Mouse (Mus musculus) midbrain, embryonic 11.5 days (tissue): ENCODE data around the gene Tacc2. TPM values are rescaled to one million over a fixed set of nuclear protein-coding genes. Genes with fewer than 3 reads are reported as not detected.

Experiments used
- ATAC-seq: fragments of 200-750 bp; cut with Nextera tagmentation; 2 replicates; pipeline ENCODE4 v1.8.0; 2017; ENCODE audit warnings: moderate TSS enrichment, moderate library complexity; ENCODE audit not compliant: low FRiP score
- DNase-seq: peaks from one replicate; pipeline ENCODE4 v3.0.0; 2015; ENCODE audit warnings: low spot score; ENCODE audit errors: missing footprints
- H3K27ac ChIP-seq: fragments of 300-500 bp; sonication (generic); 2 replicates; pipeline ENCODE4 v1.5.1; 2014; ENCODE audit warnings: low read depth, low read length
- H3K27me3 ChIP-seq: fragments of 300-500 bp; sonication (generic); 2 replicates; pipeline ENCODE4 v1.6.1; 2014; ENCODE audit warnings: mild to moderate bottlenecking, low read length, moderate library complexity, mixed read lengths; ENCODE audit not compliant: control insufficient read depth, insufficient read depth
- H3K36me3 ChIP-seq: fragments of 300-500 bp; sonication (generic); 2 replicates; pipeline ENCODE4 v1.6.1; 2014; ENCODE audit warnings: mild to moderate bottlenecking, low read length, moderate library complexity, mixed read lengths; ENCODE audit not compliant: control insufficient read depth, insufficient read depth
- H3K4me1 ChIP-seq: fragments of 300-500 bp; sonication (generic); 2 replicates; pipeline ENCODE4 v1.6.1; 2014; ENCODE audit warnings: low read length; ENCODE audit not compliant: control insufficient read depth, insufficient read depth
- H3K4me2 ChIP-seq: fragments of 300-500 bp; sonication (generic); 2 replicates; pipeline ENCODE4 v1.6.1; 2014; ENCODE audit warnings: mild to moderate bottlenecking, moderate library complexity
- H3K4me3 ChIP-seq: fragments of 300-500 bp; sonication (generic); 2 replicates; pipeline ENCODE4 v1.5.1; 2014; ENCODE audit warnings: low read depth, low read length
- H3K9ac ChIP-seq: fragments of 300-500 bp; sonication (generic); 2 replicates; pipeline ENCODE4 v1.6.1; 2014; ENCODE audit warnings: low read length
- H3K9me3 ChIP-seq: fragments of 300-500 bp; sonication (generic); 2 replicates; pipeline ENCODE4 v1.6.1; 2016; ENCODE audit warnings: low read length; ENCODE audit not compliant: control insufficient read depth
- WGBS: fragments of 180-500 bp; shearing (Covaris S2); extraction: QIAGEN DNeasy Blood & Tissue Kit; methylation state at CpG from one replicate; pipeline ENCODE4 v1.1.7; 2014; 5-methylcytosine and 5-hydroxymethylcytosine counted together
- polyA plus RNA-seq: library from polyadenylated mRNA; unstranded; fragments of >200 nt; fragmentation: Nextera tagmentation; extraction: Ambion mirVana; gene quantifications from 2 replicates; pipeline ENCODE4 v1.2.1, GENCODE M21; 2014

Gene Tacc2
- polyA plus RNA-seq, 1 experiment from 2014 or later: 47.3 TPM

- DNase-seq (no peak), ATAC-seq (no peak)
- H3K4me1 ChIP-seq: peaks cover 2% of the 10 kb centered on the region; the same call in 1 of the 2 replicates
- no peaks in the 10 kb centered on the region for H3K9me3 ChIP-seq
- peaks cover 11% of the 10 kb centered on the region for H3K36me3 ChIP-seq
- H3K27me3 ChIP-seq: no peaks in the 10 kb centered on the region
- 96% methylated on average over 17 of the region's 17 CpGs for WGBS
- no peak overlapping the region for H3K27ac ChIP-seq
- no peak overlapping the region for H3K4me2 ChIP-seq
- no peak overlapping the region for H3K4me3 ChIP-seq
- H3K9ac ChIP-seq: no peak overlapping the region
These were observed 186.9 kb downstream of the Tacc2 start for GRCm38 (mm10) chr7:130764160-130764559.

GRCm38 (mm10) chr7:130766411-130767170, 189.4 kb downstream of the Tacc2 start:
- H3K9me3 ChIP-seq: no peaks in the 10 kb centered on the region
- no peak overlapping the region for H3K9ac ChIP-seq
- no peak overlapping the region for H3K27ac ChIP-seq
- no peak overlapping the region for H3K4me2 ChIP-seq
- H3K27me3 ChIP-seq: no peaks in the 10 kb centered on the region
- ATAC-seq: no peak
- H3K4me1 ChIP-seq: peaks cover 2% of the 10 kb centered on the region; the same call in 1 of the 2 replicates
- peaks cover 4% of the 10 kb centered on the region; the same call in 1 of the 2 replicates for H3K36me3 ChIP-seq
- 79% methylated on average over 30 of the region's 30 CpGs for WGBS
- no peak for DNase-seq
- no peak overlapping the region for H3K4me3 ChIP-seq

GRCm38 (mm10) chr7:130768151-130768550, 190.9 kb downstream of the Tacc2 start:
- no peak for ATAC-seq
- WGBS: 89% methylated on average over 4 of the region's 4 CpGs
- no peaks in the 10 kb centered on the region for H3K27me3 ChIP-seq
- no peak overlapping the region for H3K27ac ChIP-seq
- no peaks in the 10 kb centered on the region for H3K9me3 ChIP-seq
- no peaks in the 10 kb centered on the region for H3K4me1 ChIP-seq
- H3K4me3 ChIP-seq: no peak overlapping the region
- H3K4me2 ChIP-seq: no peak overlapping the region
- H3K36me3 ChIP-seq: peaks cover 4% of the 10 kb centered on the region; the same call in 1 of the 2 replicates
- DNase-seq: no peak
- no peak overlapping the region for H3K9ac ChIP-seq

- no peak overlapping the region for H3K4me2 ChIP-seq
- H3K9me3 ChIP-seq: no peaks in the 10 kb centered on the region
- WGBS: 30% methylated on average over 3 of the region's 3 CpGs
- no peaks in the 10 kb centered on the region for H3K4me1 ChIP-seq
- DNase-seq (peak; percentile 97), ATAC-seq (peak; percentile 38; the same call in 1 of the 2 replicates)
- H3K36me3 ChIP-seq: no peaks in the 10 kb centered on the region
- H3K4me3 ChIP-seq: no peak overlapping the region
- no peaks in the 10 kb centered on the region for H3K27me3 ChIP-seq
- no peak overlapping the region for H3K9ac ChIP-seq
- H3K27ac ChIP-seq: no peak overlapping the region
These were observed 193.5 kb downstream of the Tacc2 start for GRCm38 (mm10) chr7:130770707-130771106.

- H3K9me3 ChIP-seq: no peaks in the 10 kb centered on the region
- ATAC-seq: no peak
These were observed 196.1 kb downstream of the Tacc2 start for GRCm38 (mm10) chr7:130773171-130773830.

GRCm38 (mm10) chr7:130773914-130774630, 196.8 kb downstream of the Tacc2 start, which contains the start of gene Btbd16:
TSS of gene Btbd16 (plus strand) at chr7:130774069.
- Histone ChIP-seq H3K9ac (no peak within 1 kb of the TSS), H3K4me2 (no peak within 1 kb of the TSS), H3K4me3 (no peak within 1 kb of the TSS), H3K27ac (no peak within 1 kb of the TSS), H3K4me1 (no peaks in the 10 kb centered on the region), H3K27me3 (no peaks in the 10 kb centered on the region), H3K9me3 (no peaks in the 10 kb centered on the region), H3K36me3 (no peaks in the 10 kb centered on the region)
- no peak for DNase-seq
- WGBS: 56% methylated on average over 9 of the region's 9 CpGs
- no peak for ATAC-seq

More at GRCm38 (mm10) chr7:130773171-130773830, 196.1 kb downstream of the Tacc2 start:
- WGBS: 62% methylated on average over 11 of the region's 11 CpGs
- Histone ChIP-seq H3K4me3 (no peak overlapping the region), H3K4me1 (no peaks in the 10 kb centered on the region), H3K27ac (no peak overlapping the region), H3K27me3 (no peaks in the 10 kb centered on the region), H3K9ac (no peak overlapping the region), H3K4me2 (no peak overlapping the region), H3K36me3 (no peaks in the 10 kb centered on the region)
- peak; percentile 92 for DNase-seq

- Histone ChIP-seq H3K4me1 (no peaks in the 10 kb centered on the region), H3K9ac (no peak overlapping the region), H3K9me3 (no peaks in the 10 kb centered on the region), H3K27ac (no peak overlapping the region), H3K27me3 (no peaks in the 10 kb centered on the region), H3K36me3 (no peaks in the 10 kb centered on the region), H3K4me2 (no peak overlapping the region), H3K4me3 (no peak overlapping the region)
- peak; percentile 45 for DNase-seq
- no peak for ATAC-seq
- WGBS: 71% methylated on average over 5 of the region's 5 CpGs
These were observed 203.7 kb downstream of the Tacc2 start for GRCm38 (mm10) chr7:130780866-130781419.

GRCm38 (mm10) chr7:130782501-130783050, 205.3 kb downstream of the Tacc2 start:
- Histone ChIP-seq H3K4me2 (no peak overlapping the region), H3K4me1 (no peaks in the 10 kb centered on the region), H3K27ac (no peak overlapping the region), H3K4me3 (no peak overlapping the region), H3K9me3 (no peaks in the 10 kb centered on the region), H3K27me3 (no peaks in the 10 kb centered on the region), H3K9ac (no peak overlapping the region), H3K36me3 (no peaks in the 10 kb centered on the region)
- DNase-seq: peak; percentile 33
- WGBS: 86% methylated on average over 5 of the region's 5 CpGs
- no peak for ATAC-seq
